Mouse (Mus musculus): ENCODE measurements around the gene Gm47429. TPM values are rescaled to one million over a fixed set of nuclear protein-coding genes. Genes with fewer than 3 reads are reported as not detected.
A peak's percentile ranks its signal among the peaks of the same experiment; 100 is the strongest.
"Not testable (repeated sequence)": the region's sequence is repeated elsewhere in the genome, so short reads cannot be mapped to it uniquely, and the experiment has no call there.

Gene Gm47429
- not detected for total RNA-seq (2021)
- long read RNA-seq, experiment 1, result 0 reads
- long read RNA-seq, experiment 2, result 0 reads

DNA sequence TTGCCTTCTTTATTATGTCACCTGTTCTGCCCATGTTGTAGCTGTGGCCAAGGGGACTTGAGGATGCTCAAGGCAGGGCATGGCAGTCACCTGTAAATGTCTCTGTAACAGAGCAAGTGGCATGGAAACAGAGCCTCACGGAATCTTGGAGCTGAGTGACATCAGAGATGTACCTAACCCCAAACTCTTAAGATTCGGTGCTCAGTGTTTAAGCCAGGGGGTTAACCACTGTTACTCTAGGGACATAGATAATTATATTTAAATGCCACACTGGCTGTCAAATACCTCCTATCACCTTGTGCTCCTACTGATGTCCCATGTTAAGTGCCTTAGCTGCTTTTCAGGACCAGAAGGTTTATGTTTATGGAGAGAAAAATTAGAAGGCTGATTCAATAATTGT lies at the start of gene Gm47429:
Gene Gm47429 (minus strand): TSS at position 101 of the 400 bp plus-strand sequence.
- DNase-seq, result no peak

DNA sequence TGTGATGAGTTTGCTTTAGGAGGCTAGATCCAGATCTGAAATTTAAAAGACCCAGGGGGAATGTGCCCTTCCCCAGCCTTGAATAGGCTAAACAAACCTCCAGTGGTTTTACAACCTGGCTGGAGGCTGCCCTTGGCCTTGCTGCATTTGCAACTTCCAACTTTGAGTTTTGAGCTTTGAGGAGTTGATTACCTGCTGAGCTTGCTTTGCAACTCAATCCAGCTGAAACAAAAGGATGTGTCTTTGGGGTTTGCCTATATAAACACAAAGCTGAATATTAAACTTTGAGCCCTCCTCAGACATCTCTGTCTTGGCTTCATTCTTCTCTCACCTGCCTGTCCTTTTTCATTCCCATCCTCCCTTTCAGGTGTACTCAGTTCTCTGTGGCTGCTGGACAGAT lies 44.8 kb upstream of the Gm47429 start:
- not testable (repeated sequence) for DNase-seq

DNA sequence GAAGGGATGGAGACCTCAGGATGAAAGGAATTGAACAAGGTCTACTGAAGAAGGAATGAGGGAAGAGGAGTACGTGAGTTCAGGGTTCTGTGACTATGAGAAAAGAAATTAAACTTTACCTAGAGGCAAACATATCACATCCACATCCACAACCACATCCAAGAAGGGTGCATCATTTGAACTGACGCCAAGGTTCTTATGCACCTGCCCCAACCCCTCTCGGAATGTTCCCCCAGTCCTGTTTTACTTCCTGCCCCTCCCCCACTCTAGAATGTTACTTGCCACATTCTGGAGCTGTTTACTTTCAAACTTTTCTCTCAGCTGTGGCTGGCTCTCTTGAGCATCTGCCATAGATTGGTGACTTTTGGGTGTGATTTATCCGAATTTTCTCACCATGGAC lies 23.3 kb upstream of the Gm47429 start, which contains the start of gene Nutm2:
Gene Nutm2 (plus strand): TSS at position 301 of the 400 bp plus-strand sequence.
- no peak for DNase-seq

DNA sequence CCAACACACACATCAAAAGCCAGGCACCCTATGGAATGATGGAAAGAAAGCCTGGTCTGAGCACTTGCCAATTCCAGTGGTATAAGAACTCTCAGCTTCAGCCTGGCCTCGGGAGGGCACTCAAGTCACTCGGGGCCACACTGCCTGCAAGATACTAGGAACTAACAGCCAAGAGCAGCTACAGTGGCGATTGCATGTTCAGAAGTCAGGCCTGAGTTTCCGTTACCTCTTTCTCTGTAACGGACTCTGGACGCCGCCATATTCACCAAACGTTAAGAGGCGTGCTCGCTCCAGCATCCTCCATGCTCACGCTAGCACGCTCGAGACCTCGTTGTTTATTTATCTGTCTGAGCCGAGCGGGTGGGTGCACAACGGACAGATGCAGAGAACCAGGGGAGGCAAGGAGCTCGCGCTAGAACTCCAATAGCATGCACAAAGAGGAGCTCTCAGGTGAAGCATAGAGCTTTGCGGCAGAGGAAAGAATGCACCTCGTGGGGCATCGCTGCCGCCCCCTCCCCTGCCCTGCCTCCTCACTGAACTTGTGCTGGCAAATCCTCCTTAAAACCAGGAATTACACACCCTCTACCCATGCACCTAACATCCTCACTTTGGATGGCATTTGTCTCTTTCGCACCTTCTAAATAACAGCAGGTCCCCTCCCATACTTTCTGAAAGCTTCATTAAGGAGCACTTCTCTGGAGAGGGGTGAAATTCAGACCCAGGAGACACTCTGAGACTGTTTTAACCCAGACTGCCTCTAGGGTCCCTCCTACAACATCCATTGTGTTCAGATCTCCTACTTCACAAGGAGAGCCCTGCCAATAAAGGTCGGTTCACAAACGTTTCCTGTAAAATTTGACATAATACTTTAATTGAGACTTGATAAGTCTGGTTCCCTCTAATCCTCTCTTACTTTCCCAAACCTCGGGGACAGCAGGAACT lies 21.2 kb upstream of the Gm47429 start:
- no peak for DNase-seq

DNA sequence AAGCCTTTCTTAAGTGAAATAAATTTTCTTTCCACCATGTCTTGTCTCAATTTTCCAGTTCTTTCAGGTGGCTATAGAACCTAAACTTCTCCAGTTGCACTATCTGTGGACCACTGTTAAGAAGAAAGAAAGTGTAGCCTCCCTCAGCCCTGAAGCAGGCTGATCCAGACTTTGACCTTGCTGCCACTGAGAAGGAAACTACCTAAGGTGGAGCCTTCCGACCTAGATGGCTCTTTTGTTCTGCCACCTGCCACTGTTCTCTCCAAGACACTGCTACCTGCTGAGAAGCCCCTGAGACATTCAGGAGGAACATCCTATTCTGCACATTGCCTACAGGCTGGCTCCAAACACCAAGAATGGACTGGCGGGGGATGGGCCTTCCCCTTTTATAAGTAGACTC lies 16.7 kb upstream of the Gm47429 start:
- not testable (repeated sequence) for DNase-seq

DNA sequence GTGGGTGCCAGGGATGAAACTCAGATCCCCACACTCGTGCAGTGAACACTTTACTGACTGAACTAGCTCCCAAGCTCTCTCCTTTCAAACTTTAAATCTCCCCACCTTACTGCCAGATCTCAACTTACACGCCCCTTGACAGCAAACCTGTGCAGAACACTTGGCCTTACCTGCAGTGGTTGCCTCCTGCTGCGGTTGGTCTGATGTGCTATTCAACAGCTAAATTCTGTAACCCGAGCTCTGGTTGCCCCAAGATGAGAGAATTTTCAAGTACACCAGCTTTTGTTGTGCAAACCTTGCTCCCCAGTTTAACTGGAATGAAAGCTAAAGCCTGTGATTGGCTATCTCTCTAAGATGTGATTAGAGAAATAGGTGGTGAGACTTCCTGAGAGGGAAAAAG lies 9.7 kb upstream of the Gm47429 start:
- DNase-seq, result no peak

DNA sequence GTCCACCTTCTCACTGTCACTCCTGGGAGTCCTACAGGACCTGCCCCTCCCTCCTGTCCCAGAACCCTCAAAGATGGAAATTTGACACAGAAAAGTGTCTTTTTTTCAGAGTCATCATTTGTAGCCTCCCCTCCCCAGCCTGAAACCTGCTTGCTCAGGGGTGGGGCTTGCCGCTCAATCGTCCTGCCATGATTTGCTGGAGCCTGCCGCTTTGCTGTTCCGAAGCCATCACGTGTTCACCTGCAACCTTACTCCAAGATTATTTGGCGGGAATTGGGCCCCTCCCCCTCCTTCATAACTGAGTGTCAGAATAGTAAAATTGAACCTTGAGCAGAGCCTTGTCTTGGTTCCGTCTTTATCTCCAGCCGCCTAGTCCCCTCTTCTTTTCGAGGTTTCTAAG lies 8.6 kb upstream of the Gm47429 start:
- not testable (repeated sequence) for DNase-seq

DNA sequence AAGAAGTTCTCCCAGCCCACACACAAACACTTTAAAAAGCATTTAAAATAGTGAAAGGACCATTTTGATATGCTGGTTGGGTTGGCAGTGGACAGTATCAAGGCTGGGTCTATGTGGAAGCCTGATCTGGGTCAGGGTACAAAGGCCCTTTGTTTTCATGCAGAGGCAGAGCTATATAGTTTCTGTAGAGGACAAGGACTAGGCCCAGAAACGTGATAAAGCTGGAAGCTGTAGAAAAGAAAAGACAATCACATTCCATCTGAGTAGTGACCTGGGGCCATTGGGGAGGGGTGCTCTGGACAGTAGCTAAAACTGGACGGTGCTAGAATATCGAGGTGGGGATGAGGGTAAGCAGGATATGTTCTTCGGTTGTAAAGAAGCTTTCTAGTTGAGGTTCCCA lies 1.5 kb upstream of the Gm47429 start:
- DNase-seq, result no peak

DNA sequence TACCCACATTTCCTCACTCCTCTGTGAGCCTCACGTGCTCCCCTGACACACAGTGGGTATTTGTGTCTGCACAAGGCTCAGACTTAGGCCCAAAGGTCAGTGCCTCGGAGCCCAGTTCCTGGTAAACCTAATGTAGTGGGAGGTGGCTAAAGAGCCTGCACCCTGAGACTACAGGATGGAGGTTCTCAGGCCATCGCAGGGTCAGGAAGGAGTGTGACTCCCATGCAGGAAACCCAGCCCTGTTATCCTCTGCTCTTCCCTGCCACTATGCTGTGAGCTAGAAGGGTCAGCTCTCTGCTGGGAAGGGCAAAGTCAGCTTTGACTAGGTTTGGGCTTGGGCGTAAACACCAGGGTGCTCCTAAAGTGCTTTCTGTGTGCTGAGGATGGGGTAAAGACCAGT lies 17.0 kb downstream of the Gm47429 start:
- no peak for DNase-seq

DNA sequence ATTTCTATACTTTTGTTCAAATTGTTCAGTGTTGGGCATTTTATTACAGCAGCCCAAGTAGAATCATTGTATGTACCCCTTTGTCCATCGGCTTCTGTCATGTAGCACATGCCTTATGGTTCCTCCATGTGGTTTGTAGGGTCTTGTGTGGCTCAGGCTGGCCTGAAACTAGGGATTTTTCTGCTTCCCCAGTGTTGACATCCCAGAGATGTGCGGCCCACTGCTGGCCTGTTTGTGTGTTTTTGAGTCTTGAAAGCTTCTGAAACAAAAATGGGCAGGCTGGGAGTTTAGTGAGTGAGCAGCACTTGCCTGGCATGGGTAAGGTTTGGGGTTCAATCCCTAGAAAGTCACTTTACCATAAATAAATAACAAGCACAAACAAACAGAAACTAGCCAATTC lies 19.2 kb downstream of the Gm47429 start:
- DNase-seq, result no peak

DNA sequence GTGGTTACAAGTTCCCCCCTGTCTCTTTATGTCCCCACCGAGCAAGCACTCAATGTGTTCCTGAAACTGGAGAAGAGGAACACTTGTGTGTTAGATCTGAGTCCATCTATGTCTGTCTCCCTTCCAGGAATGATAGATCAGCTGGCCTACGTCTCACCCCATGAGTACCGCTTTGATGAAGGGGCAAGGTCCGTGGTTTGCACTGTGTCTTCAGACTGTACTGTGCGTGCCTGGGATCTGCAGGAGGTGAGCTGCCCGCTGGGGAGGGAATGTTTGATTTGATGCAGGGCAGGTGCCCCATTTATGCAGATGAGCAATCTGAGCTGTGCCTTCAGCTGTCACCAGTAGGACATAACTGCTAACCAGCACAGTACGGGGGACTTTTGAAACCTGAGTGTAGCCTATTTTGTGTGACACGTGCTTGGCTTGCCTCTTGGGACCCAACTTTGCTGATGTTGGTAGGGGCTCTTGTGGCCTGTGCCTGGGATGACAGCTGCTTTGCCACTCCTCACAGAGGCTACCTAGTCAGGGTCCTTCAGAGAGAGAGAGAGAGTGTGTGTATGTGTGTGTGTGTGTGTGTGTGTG lies 20.0 kb downstream of the Gm47429 start:
- no peak for DNase-seq

DNA sequence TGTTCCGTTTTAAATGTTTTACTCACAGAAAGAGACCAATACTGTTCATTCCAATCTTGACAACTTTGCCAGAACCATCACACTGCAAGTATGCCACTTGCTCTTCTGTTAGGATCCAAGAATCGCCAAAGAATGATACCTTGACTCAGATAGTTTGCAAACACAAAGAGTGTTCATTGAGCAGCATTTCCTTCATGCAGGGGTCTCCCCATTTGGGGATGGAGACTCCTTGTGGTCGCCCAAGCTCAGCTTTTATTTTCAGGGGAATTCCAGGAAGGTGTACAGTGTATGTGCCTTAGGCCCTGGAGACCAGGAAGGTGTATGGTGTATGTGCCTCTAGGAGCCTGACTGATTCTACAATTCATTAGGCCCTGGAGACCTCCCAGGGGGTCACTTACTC lies 25.3 kb downstream of the Gm47429 start:
- no peak for DNase-seq

DNA sequence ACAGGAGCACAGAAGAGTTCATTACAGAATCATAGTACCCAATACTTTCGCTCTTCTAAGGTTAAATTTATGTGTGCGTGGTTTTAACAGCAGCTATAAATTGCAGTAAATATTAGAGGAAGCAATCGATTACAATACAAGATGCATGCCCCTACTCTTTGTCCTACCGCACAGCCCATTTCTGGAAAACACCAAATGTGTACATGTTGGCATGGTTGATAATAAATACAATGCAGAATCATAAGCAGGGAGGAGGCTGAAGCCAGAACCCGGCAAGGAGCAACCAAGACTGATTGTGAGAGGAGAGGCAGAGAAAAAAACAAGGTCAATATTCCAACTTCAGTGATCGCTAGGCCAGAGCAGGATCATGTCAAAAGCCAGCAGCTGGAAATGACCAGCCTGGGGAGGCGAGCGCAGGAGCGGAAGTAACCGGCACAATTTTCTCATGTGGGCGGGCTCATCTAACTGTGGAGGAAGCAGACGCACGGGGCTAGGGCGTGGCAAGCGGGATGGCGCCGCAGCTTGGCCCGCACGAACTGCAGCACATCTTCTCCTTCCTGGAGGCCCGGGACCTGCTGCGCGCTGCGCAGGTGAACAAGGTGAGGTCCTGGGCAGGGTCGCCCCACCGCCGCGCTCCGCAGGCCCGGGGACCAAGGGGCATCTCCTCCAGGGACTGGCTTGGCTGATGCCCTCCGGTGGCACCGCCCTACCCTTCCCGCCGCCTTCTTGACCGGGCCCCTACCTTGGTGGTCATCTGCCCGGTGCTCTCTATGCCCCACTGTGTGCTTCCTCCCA lies 26.1 kb downstream of the Gm47429 start, which contains the start of gene Fbxw17:
Gene Fbxw17 (plus strand): TSS at position 476 of the 795 bp plus-strand sequence.
- peak; percentile 80 to 84 for DNase-seq

Other genes starting within 250 kb of the Gm47429 start
- gene Gm906, start 193.6 kb downstream of the Gm47429 start, total RNA-seq (2021), result not detected
- gene Fbxw17, start 26.0 kb downstream of the Gm47429 start, total RNA-seq (2021), result 1 to 10 TPM; 3.5 to 4.1 TPM
- not detected for gene Nutm2, start 23.4 kb upstream of the Gm47429 start, total RNA-seq (2021)
- gene Gm904, start 199.3 kb upstream of the Gm47429 start, total RNA-seq (2021), result not detected